Mouse (Mus musculus) cerebellum, adult (tissue): ENCODE data around the gene Acot4.
"Not testable (repeated sequence)": the region's sequence is repeated elsewhere in the genome, so short reads cannot be mapped to it uniquely, and the experiment has no call there.

Experiments used
- ATAC-seq: cut with Nextera tagmentation; 2 replicates; pipeline ENCODE4 v1.9.2; 2017; ENCODE audit warnings: mild to moderate bottlenecking, moderate library complexity, mixed read lengths; ENCODE audit not compliant: insufficient number of reproducible peaks, low FRiP score, low TSS enrichment

The Acot4 gene

DNA sequence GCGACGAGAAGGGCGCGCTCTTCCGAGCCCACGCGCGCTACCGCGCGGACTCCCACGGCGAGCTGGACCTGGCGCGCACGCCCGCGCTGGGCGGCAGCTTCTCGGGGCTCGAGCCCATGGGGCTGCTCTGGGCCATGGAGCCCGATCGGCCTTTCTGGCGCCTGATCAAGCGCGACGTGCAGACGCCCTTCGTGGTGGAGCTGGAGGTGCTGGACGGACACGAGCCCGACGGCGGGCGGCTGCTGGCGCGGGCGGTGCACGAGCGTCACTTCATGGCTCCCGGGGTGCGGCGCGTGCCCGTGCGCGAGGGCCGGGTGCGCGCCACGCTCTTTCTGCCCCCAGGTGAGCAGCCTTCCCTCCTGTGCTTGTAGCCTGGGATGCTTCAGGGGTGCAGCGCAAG is 31.4 kb downstream of the Acot4 start:
- ATAC-seq = not testable (repeated sequence)

DNA sequence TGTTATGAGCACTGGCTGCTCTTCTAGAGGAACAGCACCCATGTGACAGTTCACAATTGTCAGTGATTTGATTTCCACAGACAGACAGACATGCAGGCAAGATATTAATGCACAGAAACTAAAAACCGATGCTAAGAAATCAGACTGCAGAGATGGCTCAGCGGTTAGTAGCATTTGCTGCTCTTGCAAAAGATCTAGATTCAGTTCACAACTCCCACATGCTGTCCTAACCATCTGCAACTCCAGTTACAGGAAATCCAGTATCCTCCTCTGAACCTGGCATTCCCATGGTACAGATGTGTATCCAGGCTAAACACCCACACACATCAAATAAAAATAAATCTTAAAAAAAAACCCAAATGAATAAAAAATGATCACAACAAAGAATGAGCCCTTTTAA is 33.5 kb downstream of the Acot4 start:
- no peak for ATAC-seq

DNA sequence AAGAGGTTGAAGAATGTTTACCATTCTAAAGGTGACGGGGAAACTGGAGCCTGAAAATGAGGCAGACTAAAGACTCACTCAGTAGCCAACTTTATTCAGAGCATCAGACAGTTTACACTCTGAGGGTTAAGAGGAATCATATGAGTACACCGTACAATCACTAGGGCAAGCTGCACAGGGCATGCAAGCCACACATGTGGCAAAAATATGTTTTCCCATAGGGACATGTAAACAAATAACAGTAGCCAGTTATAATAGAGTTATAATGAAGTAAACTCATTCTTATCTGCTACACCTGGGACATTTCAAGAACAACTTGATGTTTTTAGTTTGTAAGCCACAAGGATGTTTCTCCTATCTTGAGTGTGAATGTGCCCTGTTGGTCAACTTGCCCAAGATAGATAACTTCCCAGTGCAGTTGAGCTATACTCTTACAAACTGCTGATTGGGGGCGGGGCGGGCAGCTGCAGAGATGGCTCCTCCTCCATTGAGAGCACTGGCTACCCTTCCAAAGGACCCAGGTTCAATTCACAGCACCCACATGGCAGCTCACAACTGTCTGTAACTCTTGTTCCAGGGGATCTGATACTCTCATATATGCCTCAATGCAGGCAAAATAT is 39.3 kb downstream of the Acot4 start:
- no peak for ATAC-seq

DNA sequence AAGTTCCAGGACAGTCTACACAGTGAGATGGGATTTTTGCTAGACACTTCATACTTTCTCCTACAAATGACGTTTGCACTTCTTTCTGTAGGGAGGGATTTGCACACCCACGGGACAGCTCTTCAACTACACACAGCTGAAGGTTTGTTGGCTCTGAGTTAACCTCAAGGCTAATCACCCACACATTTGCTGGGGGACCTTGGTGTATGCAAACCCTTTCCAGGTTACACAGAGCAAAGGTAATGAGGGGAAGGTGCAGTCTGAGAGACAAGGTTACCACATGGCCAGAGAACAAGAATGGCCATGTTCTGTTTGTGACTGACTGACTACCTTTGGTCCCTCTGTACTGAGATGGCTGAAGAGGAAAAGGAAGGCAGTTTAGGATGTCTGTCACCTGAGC is 45.7 kb downstream of the Acot4 start:
- no peak for ATAC-seq

DNA sequence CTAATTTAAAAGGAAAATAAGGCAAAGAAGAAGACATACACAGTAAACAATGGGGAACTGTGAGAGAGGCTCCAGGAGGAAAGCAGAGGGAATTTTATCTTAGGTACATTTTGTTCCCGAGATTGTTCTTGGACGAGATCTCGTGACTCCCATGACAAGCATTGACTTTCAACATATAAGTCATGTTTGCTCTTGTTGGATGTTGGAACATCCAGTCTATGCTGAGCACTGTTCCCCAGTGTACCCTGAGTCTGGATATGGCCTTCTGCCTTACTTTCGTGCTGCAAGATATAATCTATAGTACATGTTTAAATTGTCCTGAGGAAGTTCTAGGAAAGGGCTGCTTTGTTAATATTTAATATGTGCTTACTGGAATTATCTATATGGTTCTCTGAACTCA is 46.4 kb downstream of the Acot4 start:
- ATAC-seq = no peak

DNA sequence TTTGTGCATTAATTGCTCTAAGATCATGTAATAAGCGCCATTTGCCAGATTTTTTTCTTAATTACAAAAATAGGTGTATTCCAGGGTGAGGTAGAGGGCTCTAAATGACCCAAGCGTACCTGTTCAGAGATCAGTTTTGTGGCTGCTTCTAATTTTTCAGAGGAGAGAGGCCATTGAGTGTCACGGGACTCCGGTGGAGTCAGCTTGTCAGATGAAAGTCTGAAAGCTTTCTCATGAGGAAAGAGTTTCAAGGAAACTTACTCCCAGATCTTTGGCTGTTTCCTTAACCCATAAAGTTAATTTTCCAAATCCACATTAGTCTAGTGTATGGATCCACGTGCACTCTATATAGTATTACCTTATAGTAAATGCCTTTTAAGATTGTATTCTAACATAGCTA is 56.5 kb downstream of the Acot4 start:
- not testable (repeated sequence) for ATAC-seq
